Mouse (Mus musculus) spleen, postnatal 4 days (tissue): ENCODE measurements around the gene Als2cr12.
A peak's percentile ranks its signal among the peaks of the same experiment; 100 is the strongest.
"Not testable (repeated sequence)": the region's sequence is repeated elsewhere in the genome, so short reads cannot be mapped to it uniquely, and the experiment has no call there.

Source experiments
- DNase-seq, 2 experiments: peaks; one replicate each; pipeline ENCODE4 v3.0.0; 2022; ENCODE audit warnings: low spot score in 2 of 2

Als2cr12 gene

DNA sequence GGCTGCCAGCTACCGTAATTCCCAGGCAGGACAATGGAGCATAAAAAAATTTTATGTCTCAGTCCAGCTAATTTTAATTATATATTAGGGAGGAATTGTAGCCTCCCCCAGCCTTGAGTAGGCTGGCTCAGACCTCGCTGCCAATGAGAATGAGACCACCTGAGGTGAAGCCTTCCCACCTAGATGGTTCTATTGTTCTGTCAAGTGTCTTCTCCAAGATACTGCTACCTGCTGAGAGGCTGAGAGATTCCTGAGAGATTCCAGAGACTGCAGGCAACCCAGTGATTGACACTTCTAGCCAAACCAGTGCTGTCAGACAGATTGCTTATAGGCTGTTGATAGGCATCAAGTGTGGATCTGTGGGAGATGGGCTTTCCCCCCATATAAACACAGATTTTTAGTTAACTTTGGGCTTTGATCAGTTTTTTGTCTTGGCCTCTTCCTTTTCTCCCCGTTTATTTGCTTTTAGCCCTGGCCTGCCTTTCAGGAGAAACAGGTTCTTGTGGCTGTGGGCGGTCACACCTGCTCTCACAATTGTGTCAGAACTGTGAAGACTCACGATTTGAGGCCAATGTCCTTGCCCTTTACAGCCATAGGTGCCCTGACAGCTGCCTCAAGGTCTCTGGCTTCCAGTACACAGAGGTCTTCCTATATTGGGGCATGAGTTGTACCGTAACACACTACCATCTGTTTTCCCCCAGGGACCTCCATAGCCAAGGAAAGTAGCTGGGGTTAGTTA, 5.6 kb downstream of the Als2cr12 start:
- peak in 1 of 2 experiments; percentile 47 for DNase-seq

DNA sequence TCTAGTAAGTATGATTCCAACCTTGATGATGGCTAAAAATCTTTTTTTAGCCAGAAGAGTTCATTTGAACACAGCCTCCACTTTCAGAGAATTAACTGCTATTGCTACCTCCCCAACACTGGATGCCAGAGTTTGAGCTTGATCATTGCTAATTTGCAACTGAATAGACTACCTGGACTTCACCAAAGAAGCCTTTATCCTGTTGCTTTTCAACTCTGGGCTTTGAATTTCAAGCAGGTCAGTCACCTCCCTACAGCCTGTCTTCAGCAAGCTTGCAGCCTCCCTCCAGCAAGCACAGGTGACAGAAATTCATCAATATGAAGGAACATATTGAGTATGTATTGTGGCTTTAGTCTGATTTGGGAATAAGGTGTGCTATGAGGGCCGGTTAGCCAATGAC, 6.4 kb downstream of the Als2cr12 start:
- DNase-seq: no peak

DNA sequence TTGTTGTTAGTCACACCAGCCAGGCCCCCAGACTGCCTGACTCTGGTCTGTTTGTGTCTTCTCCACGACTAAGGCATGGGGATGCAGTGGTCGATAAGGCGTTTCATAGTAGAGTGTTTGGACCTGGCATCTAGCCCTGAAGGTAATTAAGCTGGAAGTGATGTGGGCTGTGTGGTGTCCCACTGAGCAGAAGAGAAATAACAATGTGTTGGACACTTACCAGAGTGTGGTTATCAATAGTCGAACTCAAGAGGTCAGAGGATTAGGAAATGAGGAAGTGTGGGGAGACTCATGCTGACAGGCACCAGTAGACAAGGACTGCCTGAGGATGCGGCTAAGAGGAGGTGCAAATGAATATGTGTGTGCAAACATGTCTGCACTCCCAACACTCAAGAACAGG, 17.4 kb downstream of the Als2cr12 start:
- DNase-seq: not testable (repeated sequence)

DNA sequence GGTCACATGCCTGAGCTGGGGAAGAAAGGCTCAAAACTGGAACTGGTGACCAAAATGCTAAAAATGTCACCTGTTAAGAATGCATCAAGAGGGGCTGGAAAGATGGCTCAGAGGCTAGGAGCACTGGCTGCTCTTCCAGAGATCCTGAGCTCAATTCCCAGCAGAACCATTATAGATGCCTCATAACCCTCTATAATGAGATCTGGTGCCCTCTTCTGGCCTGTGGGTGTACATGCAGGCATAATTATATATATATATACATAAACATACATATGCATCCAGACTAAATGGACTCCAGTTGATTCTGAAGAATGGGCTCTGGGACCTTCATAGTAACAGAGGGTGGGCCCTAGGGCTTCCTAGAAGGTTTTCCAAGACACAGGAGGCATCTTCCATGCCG, 18.2 kb downstream of the Als2cr12 start:
- DNase-seq: peak in 1 of 2 experiments; percentile 70

DNA sequence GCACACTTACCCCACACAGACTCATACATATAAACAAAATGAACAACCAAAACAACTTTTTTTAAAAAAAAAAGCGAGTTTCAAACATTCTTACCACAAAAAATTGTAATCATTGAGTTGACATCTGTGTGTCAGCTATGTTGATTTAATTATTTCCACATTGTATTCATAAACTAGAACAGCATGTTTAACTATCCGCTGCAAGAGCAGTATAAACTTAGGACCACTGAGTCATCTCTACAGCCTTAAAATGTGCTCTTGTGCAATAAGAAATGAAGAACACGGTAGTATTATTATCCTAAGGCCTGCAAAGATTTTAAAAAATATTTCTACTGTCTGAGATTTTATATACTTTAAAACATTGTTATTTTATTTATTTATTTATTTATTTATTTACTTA, 20.8 kb downstream of the Als2cr12 start:
- DNase-seq: no peak

DNA sequence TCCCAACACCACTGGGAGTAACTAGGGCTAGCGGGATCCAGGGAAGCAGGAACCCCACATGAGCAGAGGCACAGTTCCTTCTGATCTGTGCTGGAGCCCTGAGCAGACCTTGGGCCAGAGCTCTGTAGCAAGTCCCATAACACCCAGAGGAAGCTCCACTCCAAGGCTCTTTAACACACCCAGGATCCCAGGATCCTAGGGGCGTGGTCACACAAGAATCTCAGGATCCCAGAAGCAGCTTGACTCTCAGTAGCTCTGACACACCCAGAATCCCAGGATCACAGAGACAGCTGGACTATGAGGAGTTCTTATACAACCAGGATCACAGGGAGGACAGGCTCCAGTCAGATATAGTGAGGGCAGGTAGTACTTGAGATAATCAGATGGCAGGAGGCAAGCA, 23.7 kb downstream of the Als2cr12 start:
- DNase-seq: peak in 1 of 2 experiments; percentile 44

DNA sequence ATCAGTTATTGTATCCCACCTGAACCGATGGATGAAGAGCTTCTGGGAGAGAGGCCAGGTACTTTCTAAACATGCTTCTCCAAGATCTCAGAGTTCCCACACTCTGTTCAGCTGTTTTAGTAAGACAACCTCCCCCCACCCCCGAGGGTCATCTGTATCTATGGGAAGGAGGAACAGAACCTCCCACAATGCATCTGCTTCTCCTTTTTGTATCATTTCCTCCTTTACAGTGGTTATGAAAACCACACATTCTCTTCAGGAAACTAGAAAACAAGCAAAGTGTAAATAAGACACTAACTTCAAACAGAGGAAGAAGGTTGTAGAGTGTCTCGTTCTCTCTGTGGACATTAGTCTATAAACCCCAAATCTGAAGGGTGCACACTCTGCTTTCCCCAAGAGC, 26.2 kb downstream of the Als2cr12 start:
- not testable (repeated sequence) for DNase-seq

DNA sequence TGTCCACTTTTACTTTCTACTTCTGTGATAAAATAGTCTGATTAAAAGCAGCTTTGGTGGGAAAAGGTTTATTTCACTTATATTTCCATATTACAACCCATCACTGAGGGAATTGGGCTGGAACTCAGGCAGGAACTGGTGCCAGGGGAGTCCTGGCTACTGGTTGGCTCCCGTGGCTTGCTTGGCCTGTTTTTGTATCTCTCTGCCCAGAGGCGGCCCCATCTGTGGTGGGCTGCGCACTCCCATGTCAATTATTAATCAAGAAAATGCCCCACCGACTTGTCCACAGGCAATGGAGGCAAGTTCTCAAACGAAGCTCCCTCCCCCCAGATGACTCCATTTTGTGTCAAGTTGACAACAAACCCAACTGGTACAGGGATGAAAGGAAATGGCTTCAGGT, 27.6 kb downstream of the Als2cr12 start:
- DNase-seq: no peak

DNA sequence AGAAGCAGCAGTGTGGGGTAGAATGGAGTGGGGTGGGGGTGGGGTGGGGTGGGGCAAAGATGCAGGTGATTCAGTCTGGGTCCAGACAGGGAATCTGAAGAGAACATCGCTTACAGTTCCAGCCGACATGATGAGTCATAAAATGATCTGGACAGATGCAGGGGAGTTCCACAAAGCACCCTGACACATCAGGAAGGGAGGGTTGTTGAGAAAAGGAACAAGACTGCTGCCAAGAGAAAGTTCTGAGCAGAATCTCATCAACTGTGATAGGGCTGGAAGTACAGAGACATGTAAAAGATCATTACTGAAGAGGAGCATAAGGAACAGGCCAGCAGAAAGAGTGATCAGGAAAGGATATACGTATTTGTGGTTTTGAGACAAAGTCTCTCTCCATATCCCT, 32.4 kb downstream of the Als2cr12 start:
- not testable (repeated sequence) for DNase-seq

DNA sequence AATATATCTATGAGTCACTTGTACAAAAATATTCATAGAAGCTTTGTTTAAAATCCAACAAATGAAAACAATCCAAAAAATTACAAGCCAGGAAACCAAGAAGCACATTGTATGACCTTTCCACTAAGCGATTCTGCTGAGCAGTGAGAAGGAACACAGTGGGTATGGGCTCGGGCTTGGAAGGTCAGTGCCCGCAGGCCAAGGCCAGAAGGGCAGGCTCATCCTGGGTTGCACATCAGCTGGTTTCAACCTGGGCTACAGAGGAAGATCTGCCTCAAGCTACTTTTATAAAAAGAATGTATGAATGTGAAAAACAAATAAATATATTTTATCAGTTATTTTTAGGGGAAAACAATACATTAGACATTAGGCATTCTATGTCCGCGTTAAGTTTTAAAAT, 33.1 kb downstream of the Als2cr12 start:
- DNase-seq: not testable (repeated sequence)

DNA sequence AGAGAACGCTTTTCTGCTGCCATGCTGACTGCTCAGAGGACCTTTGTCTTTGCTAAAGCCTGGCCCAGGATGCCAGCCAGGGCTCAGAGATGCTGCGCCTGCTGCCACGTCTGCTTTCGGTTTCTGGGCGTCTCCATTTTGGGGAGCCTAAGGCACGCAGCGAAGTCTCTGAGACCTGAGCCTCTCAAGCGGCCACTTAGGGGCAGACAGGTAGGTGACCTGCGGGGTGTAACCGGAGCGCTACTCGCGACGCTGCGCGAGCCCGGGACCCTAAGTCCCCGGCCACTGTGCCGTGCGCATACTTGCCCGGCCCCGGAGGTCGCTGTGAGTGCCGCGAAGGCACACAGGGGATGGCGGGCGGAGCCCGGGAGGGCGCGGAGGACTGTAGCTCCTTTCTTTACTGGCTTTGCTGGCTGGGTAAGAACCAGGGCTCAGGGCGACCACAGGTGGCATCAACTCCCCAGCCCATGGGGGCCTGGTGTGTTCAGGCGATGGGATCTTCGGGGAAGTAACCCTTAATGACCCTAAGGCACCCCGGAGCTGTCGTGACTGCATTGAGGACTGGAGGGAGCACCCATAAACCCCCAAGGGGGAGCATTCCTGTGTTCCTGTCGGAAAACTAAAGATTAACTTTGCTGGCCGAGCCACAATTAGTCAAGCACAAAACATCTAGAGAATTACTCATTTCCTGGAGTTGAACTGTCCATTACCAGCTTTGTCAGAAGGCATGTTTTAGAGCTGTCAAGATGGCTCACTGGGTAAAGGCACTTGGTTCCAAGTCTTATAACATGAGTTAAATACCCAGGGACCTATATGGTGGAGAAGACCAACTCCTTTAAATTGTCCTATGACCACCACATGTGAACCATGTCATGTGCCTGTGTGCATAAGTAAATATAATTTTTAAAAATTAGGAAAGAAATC, 43.0 kb downstream of the Als2cr12 start:
- peak; percentile 61 to 86 for DNase-seq

DNA sequence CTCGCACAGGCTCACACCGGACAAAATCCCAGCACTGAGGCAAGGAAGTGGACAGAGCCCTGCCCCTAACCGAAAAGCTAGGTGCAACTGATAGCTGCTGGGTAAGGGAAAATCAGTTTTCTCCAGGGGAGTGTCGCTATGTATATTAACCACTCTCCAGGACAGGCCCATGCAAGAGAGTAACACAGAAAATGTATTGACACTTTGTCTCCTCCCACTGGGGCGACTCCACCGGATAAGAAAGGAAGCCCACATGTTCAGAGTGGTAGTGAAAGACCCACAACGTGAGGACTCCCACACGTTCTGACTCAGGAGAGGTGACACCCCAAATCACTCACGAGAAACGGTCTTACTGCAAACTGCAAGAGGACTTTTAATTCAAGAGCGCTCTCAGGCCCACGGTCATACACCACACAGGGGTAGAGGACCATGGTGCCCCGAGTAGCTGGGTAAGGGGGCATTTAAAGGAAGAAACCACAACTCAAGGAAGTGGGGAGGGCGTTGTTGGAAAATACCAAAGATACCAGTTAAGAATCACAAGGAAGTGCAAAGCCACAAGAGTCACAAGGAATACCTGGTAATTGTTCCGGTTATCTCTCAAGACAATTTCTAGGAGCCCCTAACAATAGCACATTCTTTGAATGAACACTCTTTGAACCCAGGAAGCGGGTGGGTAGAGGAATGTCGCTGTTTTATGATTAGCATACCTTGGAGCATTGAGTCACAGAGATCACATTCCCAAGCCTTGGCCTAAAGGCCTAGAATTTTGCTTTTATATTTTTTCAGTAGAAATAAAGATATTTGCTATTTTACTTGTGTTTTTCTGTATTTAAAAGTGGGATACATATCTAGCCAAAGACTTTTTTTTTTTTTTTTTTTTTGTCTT, 44.0 kb downstream of the Als2cr12 start:
- DNase-seq: not testable (repeated sequence)

DNA sequence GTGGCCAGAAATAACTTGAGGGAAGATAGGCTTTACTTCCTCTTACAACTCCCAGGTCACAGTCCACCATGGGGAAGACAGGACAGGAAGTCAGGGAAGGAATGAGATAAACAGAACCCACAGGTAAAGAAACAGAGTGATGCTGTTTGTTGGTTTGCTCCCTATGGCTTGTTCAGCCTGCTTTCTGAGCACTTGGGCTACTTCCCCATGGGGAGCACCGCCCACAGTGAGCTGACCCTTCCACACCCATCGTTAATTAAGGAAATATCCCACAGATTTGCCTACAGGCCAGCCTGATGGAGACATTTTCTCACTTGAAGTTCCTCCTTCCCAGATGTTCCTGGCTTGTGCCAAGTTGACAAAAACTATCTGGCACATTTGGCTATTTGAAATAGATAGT, 66.9 kb downstream of the Als2cr12 start:
- not testable (repeated sequence) for DNase-seq

DNA sequence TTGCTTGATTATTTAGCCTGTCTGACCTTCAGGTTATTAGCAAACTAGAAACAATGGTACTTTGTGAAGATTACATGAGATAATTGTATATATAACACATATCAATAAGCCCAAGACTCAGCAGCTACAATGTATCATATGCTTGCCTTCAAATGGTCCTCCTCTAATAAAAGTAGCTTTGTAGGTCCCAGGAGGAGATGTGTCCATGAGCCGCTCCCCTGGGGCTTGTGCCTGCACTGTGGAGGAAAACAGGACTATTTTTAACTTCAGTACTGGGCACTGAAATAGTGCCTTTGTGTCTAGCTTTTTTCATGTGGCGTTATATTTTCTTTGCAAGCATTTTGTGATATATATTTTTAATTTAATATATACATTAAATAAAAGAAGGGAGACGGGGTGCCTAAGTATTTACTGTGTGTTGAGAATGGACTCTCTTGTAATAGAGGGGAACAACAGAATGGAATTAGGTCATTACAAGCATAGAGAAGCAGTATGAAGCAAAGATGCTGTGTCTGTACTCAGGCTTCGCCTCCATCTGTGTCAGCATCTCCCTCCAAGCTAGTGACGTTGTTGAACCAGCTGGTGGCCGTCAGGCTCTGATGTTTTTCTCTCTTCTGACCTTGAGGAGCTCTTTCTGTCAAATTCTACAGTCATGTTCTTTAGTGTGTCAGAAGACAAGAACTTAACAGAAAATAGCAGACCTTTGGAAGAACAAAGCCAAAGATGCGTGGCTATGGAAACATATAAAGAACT, 73.6 kb downstream of the Als2cr12 start:
- no peak for DNase-seq

DNA sequence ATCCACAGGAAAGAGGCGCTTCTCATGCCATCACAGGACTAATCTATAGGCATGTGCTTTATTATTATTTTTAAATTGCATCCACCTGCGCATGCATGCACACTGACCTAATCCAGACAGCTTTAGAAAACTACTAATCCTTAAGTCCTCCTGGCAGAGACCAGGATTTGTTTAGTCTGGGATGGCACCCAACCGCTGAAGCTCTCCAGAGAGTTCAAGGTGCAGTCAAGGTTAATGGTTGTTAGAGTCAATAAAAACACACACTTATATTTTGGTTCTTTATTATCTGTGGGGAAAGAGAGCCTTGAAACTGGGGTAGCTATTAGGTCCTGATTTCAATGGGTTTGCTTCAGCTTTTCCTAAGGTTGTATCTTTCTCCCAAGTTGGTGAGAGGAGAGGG, 74.5 kb downstream of the Als2cr12 start:
- no peak for DNase-seq

DNA sequence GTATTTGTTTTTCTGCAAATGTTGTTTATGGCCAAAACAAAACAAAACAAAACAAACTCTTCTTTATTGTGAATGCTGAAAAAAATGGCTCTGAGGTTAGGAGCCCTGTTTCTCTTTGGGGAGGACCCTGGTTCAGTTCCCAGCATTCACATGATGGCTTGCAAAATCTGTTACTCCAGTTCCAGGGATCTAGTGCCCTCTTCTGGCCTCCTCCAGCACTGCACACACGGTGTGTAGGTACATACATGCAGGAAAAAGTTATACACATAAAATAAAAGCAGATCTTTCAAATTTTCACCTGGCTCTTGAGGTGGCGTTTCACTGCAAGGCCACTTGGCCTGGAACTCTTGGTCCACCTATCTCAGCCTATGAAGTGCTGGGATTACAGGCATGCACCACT, 77.0 kb downstream of the Als2cr12 start:
- no peak for DNase-seq

DNA sequence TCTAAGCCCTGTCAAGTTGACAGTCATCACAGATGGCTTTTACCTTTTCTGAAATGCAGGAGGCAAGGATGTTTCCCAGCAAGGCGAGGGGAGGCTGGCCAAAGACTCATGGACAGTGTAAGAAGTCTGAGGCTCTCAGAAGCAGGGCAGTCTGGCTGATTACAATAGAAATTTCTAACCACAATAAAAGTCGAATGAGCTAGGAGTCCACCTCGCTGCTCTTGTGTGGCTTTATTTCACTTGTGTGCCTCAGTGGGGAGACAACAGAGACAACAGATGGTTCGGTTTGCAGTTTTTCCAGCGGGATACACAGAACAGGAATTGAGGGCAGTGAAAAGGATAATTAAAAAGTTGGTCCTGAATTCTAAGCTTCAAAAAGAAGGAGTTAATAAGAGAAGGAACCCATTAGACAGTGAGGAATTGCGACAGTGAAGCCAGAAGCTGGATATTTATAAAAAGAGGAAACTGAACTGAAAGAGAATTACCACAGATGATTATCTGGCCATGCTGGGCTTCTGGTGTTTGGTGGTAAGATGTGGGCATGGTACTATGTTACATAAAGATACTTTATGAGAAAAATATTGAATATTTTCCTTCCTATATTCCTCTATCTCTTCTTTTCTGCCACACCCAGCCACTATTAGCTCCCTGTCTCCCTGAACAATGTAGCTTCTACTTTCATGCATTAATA, 77.7 kb downstream of the Als2cr12 start:
- DNase-seq: no peak

DNA sequence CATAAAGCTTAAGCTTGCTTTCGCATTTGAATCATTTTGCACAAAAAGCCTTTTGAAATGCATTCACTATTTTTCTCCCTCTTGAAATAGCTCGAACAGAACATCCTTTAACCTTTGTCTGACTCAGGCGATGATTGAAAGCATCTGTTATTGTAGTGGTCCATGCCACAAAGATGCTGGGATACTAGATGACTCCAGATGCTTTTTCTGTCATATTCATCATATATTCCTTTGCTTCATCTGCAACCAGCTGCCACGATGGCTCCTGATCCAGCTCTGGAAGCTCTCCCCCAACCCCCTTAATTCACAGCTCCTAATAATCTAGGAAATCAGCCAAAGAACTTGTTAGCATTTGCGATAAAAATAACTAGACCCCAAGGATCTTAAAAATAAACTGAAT, 78.7 kb downstream of the Als2cr12 start:
- DNase-seq: no peak

DNA sequence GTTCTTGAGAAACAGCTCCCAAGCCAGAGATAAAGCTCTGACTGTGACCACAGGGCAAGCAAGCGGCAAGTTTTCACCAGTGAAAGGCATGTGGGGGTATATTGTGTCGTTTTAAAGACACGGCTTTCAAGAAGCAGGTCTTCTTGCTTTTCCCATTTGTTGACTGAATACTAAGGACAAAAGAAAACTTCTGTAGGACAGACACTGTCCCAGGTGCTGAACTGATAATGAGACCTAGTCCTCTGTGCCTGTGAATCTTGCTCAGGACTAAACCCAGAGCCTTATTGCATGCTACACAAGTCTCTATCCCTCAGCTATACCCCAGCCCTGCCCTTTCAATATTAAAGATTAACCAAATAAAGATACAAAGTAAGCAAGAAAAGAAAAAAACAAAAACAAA, 79.6 kb downstream of the Als2cr12 start:
- no peak for DNase-seq

DNA sequence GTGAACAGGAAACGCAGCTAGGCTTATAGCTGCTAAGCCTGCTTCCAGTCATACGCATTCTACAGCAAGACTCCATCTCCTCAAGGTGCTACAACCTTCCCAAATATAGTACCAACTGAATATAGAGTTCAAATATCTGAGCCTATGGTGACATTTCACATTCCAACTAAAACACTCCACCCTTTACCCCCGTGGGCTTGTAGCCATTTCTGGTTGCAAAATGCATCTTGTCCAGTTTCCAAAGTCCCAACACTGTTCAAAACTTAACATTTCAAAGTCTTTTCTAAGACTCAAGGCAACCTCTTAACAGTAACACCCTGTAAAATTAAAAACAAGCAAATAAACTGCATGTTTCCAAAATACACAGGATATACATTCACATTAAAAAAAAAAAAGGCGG, 80.6 kb downstream of the Als2cr12 start:
- DNase-seq: no peak

DNA sequence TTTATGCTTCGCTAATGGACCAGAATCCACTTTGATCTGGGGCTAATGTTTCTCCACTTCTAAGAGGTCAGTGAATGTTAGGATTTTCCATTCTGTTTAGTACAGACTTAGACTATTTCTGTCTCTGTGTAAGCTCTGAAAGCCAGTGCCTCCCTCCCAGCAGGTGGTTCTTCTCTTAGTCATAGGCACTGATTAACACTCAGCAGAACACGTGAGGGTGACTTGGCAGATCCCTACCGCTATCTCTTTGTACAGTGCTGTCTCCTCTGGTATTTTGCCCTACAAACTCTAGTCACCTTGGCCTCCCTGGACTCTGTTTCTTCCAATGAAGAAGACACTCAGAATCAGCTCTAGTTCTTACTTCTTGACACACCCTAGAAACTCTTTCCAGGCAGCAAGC, 81.4 kb downstream of the Als2cr12 start:
- no peak for DNase-seq
